Comparison of ENCODE assay signal across 18 mouse cellular contexts in genomic region chr4:151377731-151378130, GRCm38 (mm10).
"Had no signal": no experiment of that assay in that cellular context is flagged by ENCODE, and none has a peak within 500 bp of the region (broad histone marks: within the 10 kb centered on the region; RNA-seq: fewer than 3 reads in every experiment).

No protein-coding gene starts in this region.

- ATAC-seq: liver, postnatal 0 days; lung, postnatal 0 days; midbrain, embryonic 15.5 days had no signal

- H3K9me3 ChIP-seq: liver, embryonic 13.5 days; liver, embryonic 15.5 days; lung, embryonic 15.5 days; midbrain, embryonic 12.5 days; midbrain, embryonic 15.5 days; neural tube, embryonic 13.5 days had no signal

- DNase-seq: liver, embryonic 13.5 days; liver, postnatal 0 days; lung, adult 2 months; lung, postnatal 14 days; lung, postnatal 36 days; right cerebral cortex, postnatal 14 days; spleen, adult 18-20 months; thymus, adult 18-20 months; thymus, postnatal 14 days; thymus, postnatal 36 days had no signal

- H3K27me3 ChIP-seq: liver, embryonic 13.5 days; liver, embryonic 15.5 days; megakaryocyte, embryonic 14.5 days; midbrain, embryonic 15.5 days; neural tube, embryonic 13.5 days had no signal

- H3K4me3 ChIP-seq: liver, embryonic 13.5 days; liver, embryonic 15.5 days; lung, embryonic 15.5 days; megakaryocyte, embryonic 14.5 days; midbrain, embryonic 12.5 days; midbrain, embryonic 15.5 days; neural tube, embryonic 13.5 days had no signal

- H3K4me2 ChIP-seq: liver, embryonic 13.5 days; liver, embryonic 15.5 days; lung, embryonic 15.5 days; midbrain, embryonic 12.5 days; midbrain, embryonic 15.5 days; neural tube, embryonic 13.5 days had no signal

- H3K4me1 ChIP-seq: liver, embryonic 15.5 days; megakaryocyte, embryonic 14.5 days; midbrain, embryonic 12.5 days; midbrain, embryonic 15.5 days had no signal

- H3K27ac ChIP-seq: liver, embryonic 13.5 days; liver, embryonic 15.5 days; lung, embryonic 15.5 days; macrophage; midbrain, embryonic 12.5 days; midbrain, embryonic 15.5 days had no signal

- H3K36me3 ChIP-seq: liver, embryonic 13.5 days; liver, embryonic 15.5 days; lung, embryonic 15.5 days; midbrain, embryonic 12.5 days; midbrain, embryonic 15.5 days; neural tube, embryonic 13.5 days had no signal

- H3K9ac ChIP-seq: liver, embryonic 13.5 days; liver, embryonic 15.5 days; liver, postnatal 0 days; lung, embryonic 15.5 days; midbrain, embryonic 12.5 days; midbrain, embryonic 15.5 days; neural tube, embryonic 13.5 days had no signal
